Mouse (Mus musculus) C2C12 (cell line): ENCODE measurements around the gene Magoh.

Experiments
- CTCF ChIP-seq: IDR thresholded peaks from one replicate; pipeline ENCODE4 v1.5.1; 2011; ENCODE audit not compliant: control insufficient read depth, insufficient read depth, insufficient read length
- MAX ChIP-seq: IDR thresholded peaks from one replicate; pipeline ENCODE4 v1.6.1; 2011; ENCODE audit warnings: mild to moderate bottlenecking, control low read depth
- MYOG ChIP-seq: IDR thresholded peaks from one replicate; pipeline ENCODE4 v1.6.1; 2011; ENCODE audit not compliant: control insufficient read depth, insufficient read length; ENCODE audit errors: extremely low read depth
- USF1 ChIP-seq: IDR thresholded peaks from one replicate; pipeline ENCODE4 v1.6.1; 2011; ENCODE audit warnings: low read depth, mild to moderate bottlenecking, control low read depth, moderate library complexity

DNA sequence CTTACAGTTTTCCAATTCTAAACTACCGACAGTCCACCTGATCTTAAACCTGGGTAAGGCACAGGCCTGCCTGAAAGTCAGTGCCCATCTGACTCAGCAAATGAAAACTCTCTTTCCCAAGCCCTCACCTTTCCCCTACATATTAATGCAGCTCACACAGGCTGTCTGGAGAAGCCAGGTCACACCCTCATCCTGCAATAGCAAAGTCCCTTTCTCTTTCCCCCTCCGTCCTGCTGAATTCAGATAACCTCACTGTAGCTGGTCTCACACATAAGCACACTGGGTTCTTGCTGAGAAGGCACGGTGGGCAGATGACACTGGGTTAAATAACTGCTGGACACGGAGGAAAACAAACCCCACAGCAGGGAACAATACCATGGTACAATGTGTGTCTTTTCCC lies 42.4 kb downstream of the Magoh start:
- TF ChIP-seq CTCF, result no peak
- TF ChIP-seq MAX, result no peak
- TF ChIP-seq MYOG, result no peak
- no peak for TF ChIP-seq USF1
